Mouse (Mus musculus): ENCODE data around the gene Wscd2. TPM values are rescaled to one million over a fixed set of nuclear protein-coding genes. Genes with fewer than 3 reads are reported as not detected.

Gene Wscd2
- polyA plus RNA-seq, 1 experiment from 2014 or later: 0.06 TPM

GRCm38 (mm10) chr5:113490467-113491260 lies 531 bp downstream of the Wscd2 start:
- no peak overlapping the region; the same call in 1 of the 2 replicates for H3K4me3 ChIP-seq (ENCODE audit: low read depth, low read length)
- no peaks in the 10 kb centered on the region for H3K4me1 ChIP-seq (ENCODE audit: control insufficient read depth, low read depth, low read length)
- H3K36me3 ChIP-seq (ENCODE audit: control insufficient read depth, insufficient read depth): no peaks in the 10 kb centered on the region
- H3K9ac ChIP-seq (ENCODE audit: low read depth, low read length): no peak overlapping the region
- no peak overlapping the region for H3K4me2 ChIP-seq (ENCODE audit: low read depth, low read length)
- WGBS (ENCODE audit: insufficient replicate concordance): 3% methylated on average over 62 of the region's 63 CpGs
- no peak for ATAC-seq (ENCODE audit: low read depth)
- no peak overlapping the region for H3K27ac ChIP-seq (ENCODE audit: low read length)
- H3K9me3 ChIP-seq (replicated peaks; ENCODE audit: control insufficient read depth, low read length): no peaks in the 10 kb centered on the region
- peaks cover 18% of the 10 kb centered on the region for H3K27me3 ChIP-seq (ENCODE audit: control insufficient read depth, insufficient read depth, low read depth, low read length)

GRCm38 (mm10) chr5:113491552-113491951 lies 1.4 kb downstream of the Wscd2 start:
- Histone ChIP-seq H3K4me3 (ENCODE audit: low read depth, low read length) (no peak overlapping the region), H3K36me3 (ENCODE audit: control insufficient read depth, insufficient read depth) (no peaks in the 10 kb centered on the region), H3K9me3 (replicated peaks; ENCODE audit: control insufficient read depth, low read length) (no peaks in the 10 kb centered on the region), H3K27ac (ENCODE audit: low read length) (no peak overlapping the region), H3K9ac (ENCODE audit: low read depth, low read length) (no peak overlapping the region), H3K4me1 (ENCODE audit: control insufficient read depth, low read depth, low read length) (no peaks in the 10 kb centered on the region), H3K27me3 (ENCODE audit: control insufficient read depth, insufficient read depth, low read depth, low read length) (peaks cover 18% of the 10 kb centered on the region), H3K4me2 (ENCODE audit: low read depth, low read length) (no peak overlapping the region)
- ATAC-seq (ENCODE audit: low read depth): no peak
- whole genome bisulfite sequencing (ENCODE audit: insufficient replicate concordance): 42% methylated on average over 4 of the region's 4 CpGs

GRCm38 (mm10) chr5:113491988-113492387 lies 1.9 kb downstream of the Wscd2 start:
- 57% methylated on average over 3 of the region's 3 CpGs for WGBS (ENCODE audit: insufficient replicate concordance)
- no peak overlapping the region for H3K9ac ChIP-seq (ENCODE audit: low read depth, low read length)
- H3K9me3 ChIP-seq (replicated peaks; ENCODE audit: control insufficient read depth, low read length): no peaks in the 10 kb centered on the region
- no peak for ATAC-seq (ENCODE audit: low read depth)
- no peak overlapping the region for H3K27ac ChIP-seq (ENCODE audit: low read length)
- no peaks in the 10 kb centered on the region for H3K4me1 ChIP-seq (ENCODE audit: control insufficient read depth, low read depth, low read length)
- H3K4me2 ChIP-seq (ENCODE audit: low read depth, low read length): no peak overlapping the region
- H3K27me3 ChIP-seq (ENCODE audit: control insufficient read depth, insufficient read depth, low read depth, low read length): peaks cover 18% of the 10 kb centered on the region
- no peak overlapping the region for H3K4me3 ChIP-seq (ENCODE audit: low read depth, low read length)
- no peaks in the 10 kb centered on the region for H3K36me3 ChIP-seq (ENCODE audit: control insufficient read depth, insufficient read depth)

GRCm38 (mm10) chr5:113492417-113493035 lies 2.4 kb downstream of the Wscd2 start:
- WGBS (ENCODE audit: insufficient replicate concordance): 27% methylated on average over 7 of the region's 7 CpGs
- ATAC-seq (ENCODE audit: low read depth): no peak

GRCm38 (mm10) chr5:113493997-113494396 lies 3.9 kb downstream of the Wscd2 start:
- Histone ChIP-seq H3K4me1 (ENCODE audit: control insufficient read depth, low read depth, low read length) (no peaks in the 10 kb centered on the region), H3K27ac (ENCODE audit: low read length) (no peak overlapping the region), H3K9me3 (replicated peaks; ENCODE audit: control insufficient read depth, low read length) (no peaks in the 10 kb centered on the region), H3K4me2 (ENCODE audit: low read depth, low read length) (no peak overlapping the region), H3K27me3 (ENCODE audit: control insufficient read depth, insufficient read depth, low read depth, low read length) (peaks cover 18% of the 10 kb centered on the region), H3K9ac (ENCODE audit: low read depth, low read length) (no peak overlapping the region), H3K4me3 (ENCODE audit: low read depth, low read length) (no peak overlapping the region), H3K36me3 (ENCODE audit: control insufficient read depth, insufficient read depth) (no peaks in the 10 kb centered on the region)
- no peak for ATAC-seq (ENCODE audit: low read depth)
- WGBS (ENCODE audit: insufficient replicate concordance): 52% methylated on average over 8 of the region's 8 CpGs

More at GRCm38 (mm10) chr5:113492417-113493035, 2.4 kb downstream of the Wscd2 start:
- Histone ChIP-seq H3K4me2 (ENCODE audit: low read depth, low read length) (no peak overlapping the region), H3K4me3 (ENCODE audit: low read depth, low read length) (no peak overlapping the region), H3K4me1 (ENCODE audit: control insufficient read depth, low read depth, low read length) (no peaks in the 10 kb centered on the region), H3K36me3 (ENCODE audit: control insufficient read depth, insufficient read depth) (no peaks in the 10 kb centered on the region), H3K9me3 (replicated peaks; ENCODE audit: control insufficient read depth, low read length) (no peaks in the 10 kb centered on the region), H3K9ac (ENCODE audit: low read depth, low read length) (no peak overlapping the region), H3K27ac (ENCODE audit: low read length) (no peak overlapping the region), H3K27me3 (ENCODE audit: control insufficient read depth, insufficient read depth, low read depth, low read length) (peaks cover 18% of the 10 kb centered on the region)

- no peak for ATAC-seq (ENCODE audit: low read depth)
- H3K36me3 ChIP-seq (ENCODE audit: control insufficient read depth, insufficient read depth): no peaks in the 10 kb centered on the region
- WGBS (ENCODE audit: insufficient replicate concordance): 41% methylated on average over 3 of the region's 3 CpGs
These were observed 6.8 kb downstream of the Wscd2 start for GRCm38 (mm10) chr5:113496926-113497325.

GRCm38 (mm10) chr5:113499421-113499820 lies 9.3 kb downstream of the Wscd2 start:
- 66% methylated on average over 11 of the region's 11 CpGs for WGBS (ENCODE audit: insufficient replicate concordance)

More at GRCm38 (mm10) chr5:113496926-113497325, 6.8 kb downstream of the Wscd2 start:
- no peaks in the 10 kb centered on the region; the same call in 1 of the 2 replicates for H3K27me3 ChIP-seq (ENCODE audit: control insufficient read depth, insufficient read depth, low read depth, low read length)
- no peak overlapping the region for H3K4me3 ChIP-seq (ENCODE audit: low read depth, low read length)
- no peak overlapping the region for H3K4me2 ChIP-seq (ENCODE audit: low read depth, low read length)
- H3K27ac ChIP-seq (ENCODE audit: low read length): no peak overlapping the region
- H3K9ac ChIP-seq (ENCODE audit: low read depth, low read length): no peak overlapping the region
- H3K9me3 ChIP-seq (replicated peaks; ENCODE audit: control insufficient read depth, low read length): no peaks in the 10 kb centered on the region
- no peaks in the 10 kb centered on the region for H3K4me1 ChIP-seq (ENCODE audit: control insufficient read depth, low read depth, low read length)

GRCm38 (mm10) chr5:113503276-113503675 lies 13.1 kb downstream of the Wscd2 start:
- WGBS (ENCODE audit: insufficient replicate concordance): 22% methylated on average over 10 of the region's 10 CpGs
- H3K4me3 ChIP-seq (ENCODE audit: low read depth, low read length): no peak overlapping the region
- ATAC-seq (ENCODE audit: low read depth): no peak
- no peak overlapping the region for H3K27ac ChIP-seq (ENCODE audit: low read length)
- no peaks in the 10 kb centered on the region for H3K27me3 ChIP-seq (ENCODE audit: control insufficient read depth, insufficient read depth, low read depth, low read length)
- H3K36me3 ChIP-seq (ENCODE audit: control insufficient read depth, insufficient read depth): no peaks in the 10 kb centered on the region
- no peak overlapping the region for H3K4me2 ChIP-seq (ENCODE audit: low read depth, low read length)
- no peak overlapping the region for H3K9ac ChIP-seq (ENCODE audit: low read depth, low read length)
- H3K9me3 ChIP-seq (replicated peaks; ENCODE audit: control insufficient read depth, low read length): no peaks in the 10 kb centered on the region
- H3K4me1 ChIP-seq (ENCODE audit: control insufficient read depth, low read depth, low read length): no peaks in the 10 kb centered on the region

More at GRCm38 (mm10) chr5:113499421-113499820, 9.3 kb downstream of the Wscd2 start:
- Histone ChIP-seq H3K9me3 (replicated peaks; ENCODE audit: control insufficient read depth, low read length) (no peaks in the 10 kb centered on the region), H3K4me3 (ENCODE audit: low read depth, low read length) (no peak overlapping the region), H3K36me3 (ENCODE audit: control insufficient read depth, insufficient read depth) (no peaks in the 10 kb centered on the region), H3K9ac (ENCODE audit: low read depth, low read length) (no peak overlapping the region), H3K27me3 (ENCODE audit: control insufficient read depth, insufficient read depth, low read depth, low read length) (no peaks in the 10 kb centered on the region), H3K27ac (ENCODE audit: low read length) (no peak overlapping the region), H3K4me2 (ENCODE audit: low read depth, low read length) (no peak overlapping the region), H3K4me1 (ENCODE audit: control insufficient read depth, low read depth, low read length) (no peaks in the 10 kb centered on the region)
- ATAC-seq (ENCODE audit: low read depth): no peak

GRCm38 (mm10) chr5:113504654-113505053 lies 14.5 kb downstream of the Wscd2 start:
- 27% methylated on average over 4 of the region's 4 CpGs for WGBS (ENCODE audit: insufficient replicate concordance)
- H3K4me1 ChIP-seq (ENCODE audit: control insufficient read depth, low read depth, low read length): no peaks in the 10 kb centered on the region
- no peak for ATAC-seq (ENCODE audit: low read depth)
- no peak overlapping the region for H3K4me3 ChIP-seq (ENCODE audit: low read depth, low read length)
- no peak overlapping the region for H3K9ac ChIP-seq (ENCODE audit: low read depth, low read length)
- H3K9me3 ChIP-seq (replicated peaks; ENCODE audit: control insufficient read depth, low read length): no peaks in the 10 kb centered on the region
- H3K27ac ChIP-seq (ENCODE audit: low read length): no peak overlapping the region
- H3K4me2 ChIP-seq (ENCODE audit: low read depth, low read length): no peak overlapping the region
- no peaks in the 10 kb centered on the region for H3K36me3 ChIP-seq (ENCODE audit: control insufficient read depth, insufficient read depth)
- no peaks in the 10 kb centered on the region for H3K27me3 ChIP-seq (ENCODE audit: control insufficient read depth, insufficient read depth, low read depth, low read length)

Data from liver, embryonic 16.5 days (tissue).